18 mouse cellular contexts compared by ENCODE assay signal in the genomic region with DNA sequence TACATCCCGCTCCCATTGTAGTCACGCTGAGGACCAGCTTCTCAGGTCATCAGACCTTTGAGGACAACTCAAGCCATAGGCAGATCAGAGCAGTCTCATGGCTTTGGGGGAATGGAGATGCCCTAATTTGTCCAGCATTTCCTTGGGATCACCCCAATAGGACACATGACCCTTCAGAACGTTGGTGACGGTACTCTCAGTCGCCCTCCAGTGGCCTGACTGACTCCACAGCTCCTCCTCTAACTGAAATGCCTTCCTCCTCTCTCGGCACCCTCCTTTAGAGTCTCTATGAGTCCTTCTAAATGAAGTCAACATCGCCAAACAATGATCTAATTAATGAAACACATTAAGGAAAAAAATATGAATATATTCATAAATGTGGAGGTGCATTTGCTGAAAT. TPM values are rescaled to one million over a fixed set of nuclear protein-coding genes. Genes with fewer than 3 reads are reported as not detected.
A peak's percentile ranks its signal among the peaks of the same experiment; 100 is the strongest.
DNase-seq lines count a peak whose midpoint lies in the region; TF ChIP-seq lines count a peak whose summit lies in the region.
"Had no signal": no experiment of that assay in that cellular context is flagged by ENCODE, and none has a peak within 500 bp of the region (broad histone marks: within the 10 kb centered on the region; RNA-seq: fewer than 3 reads in every experiment).

No protein-coding gene starts in this region.

- H3K79me2 ChIP-seq in liver, adult 2 months (ENCODE audit: control insufficient read depth, insufficient read depth, low read length), result no peaks in the 10 kb centered on the region

- no peak overlapping the region for H3K9ac ChIP-seq in liver, adult 2 months (ENCODE audit: low read depth, low read length)
- H3K9ac ChIP-seq: embryonic facial prominence, embryonic 13.5 days; forebrain, embryonic 12.5 days; hindbrain, embryonic 13.5 days; midbrain, embryonic 15.5 days; neural tube, embryonic 12.5 days had no signal

- no peak for DNase-seq in cerebellum, adult 2 months
- DNase-seq in cerebellum, postnatal 36 days, result no peak
- no peak for DNase-seq in liver, adult 2 months (ENCODE audit: extremely low read depth, low read depth, low spot score)
- no peak for DNase-seq in liver
- DNase-seq in thymus, postnatal 4 days, result peak; percentile 60
- DNase-seq in thymus, postnatal 0 days (ENCODE audit: low spot score), result no peak
- no peak for DNase-seq in urinary bladder, postnatal 14 days (ENCODE audit: low spot score)
- no peak for DNase-seq in gastrocnemius, postnatal 10 days
- DNase-seq: gastrocnemius, postnatal 14 days; layer of hippocampus, adult 9-11 months; spleen, adult 18-20 months had no signal

- WGBS in cerebellum, adult 2 months, result 78% methylated on average over 7 of the region's 7 CpGs
- WGBS in liver, adult 2 months, result 71% methylated on average over 7 of the region's 7 CpGs

- TF ChIP-seq CTCF in cerebellum, adult 2 months (IDR thresholded peaks at IDR 0.05; ENCODE audit: borderline replicate concordance, insufficient read depth, low read depth, low read length), result peak; percentile 31; the same call in 1 of the 2 replicates
- peak; percentile 60 for TF ChIP-seq CTCF in liver, adult 2 months (IDR thresholded peaks at IDR 0.05; ENCODE audit: low read depth, low read length)

- no peak for TF ChIP-seq POLR2A in cerebellum, adult 2 months (IDR thresholded peaks at IDR 0.05; ENCODE audit: borderline replicate concordance, insufficient read depth, low read length)
- TF ChIP-seq POLR2A in liver, adult 2 months (IDR thresholded peaks at IDR 0.05; ENCODE audit: extremely low read depth, insufficient read depth, low read length), result no peak

- no peak overlapping the region for H3K27ac ChIP-seq in cerebellum, adult 2 months (ENCODE audit: insufficient read depth, low read length)
- no peak overlapping the region for H3K27ac ChIP-seq in liver, adult 2 months (replicated peaks; ENCODE audit: insufficient read depth, low read depth, low read length)
- H3K27ac ChIP-seq: embryonic facial prominence, embryonic 13.5 days; forebrain, embryonic 12.5 days; hindbrain, embryonic 13.5 days; limb, embryonic 10.5 days; macrophage; midbrain, embryonic 15.5 days; neural tube, embryonic 12.5 days had no signal

- H3K36me3 ChIP-seq in liver, adult 2 months (ENCODE audit: control insufficient read depth, insufficient read depth, low read length), result no peaks in the 10 kb centered on the region
- H3K36me3 ChIP-seq: embryonic facial prominence, embryonic 13.5 days; forebrain, embryonic 12.5 days; hindbrain, embryonic 13.5 days; limb, embryonic 10.5 days; midbrain, embryonic 15.5 days; neural tube, embryonic 12.5 days had no signal

- no peaks in the 10 kb centered on the region for H3K4me1 ChIP-seq in cerebellum, adult 2 months (ENCODE audit: control insufficient read depth, insufficient read depth, low read length)
- H3K4me1 ChIP-seq in liver, adult 2 months (ENCODE audit: control insufficient read depth, insufficient read depth, low read length), result no peaks in the 10 kb centered on the region
- H3K4me1 ChIP-seq: neural tube, embryonic 12.5 days had no signal

- no peaks in the 10 kb centered on the region for H3K27me3 ChIP-seq in cerebellum, adult 2 months (ENCODE audit: control insufficient read depth, insufficient read depth, low read length)
- no peaks in the 10 kb centered on the region for H3K27me3 ChIP-seq in liver, adult 2 months (ENCODE audit: control insufficient read depth, insufficient read depth, low read length)
- H3K27me3 ChIP-seq: embryonic facial prominence, embryonic 13.5 days; midbrain, embryonic 15.5 days; neural tube, embryonic 12.5 days had no signal

- H3K4me3 ChIP-seq in cerebellum, adult 2 months (replicated peaks; ENCODE audit: insufficient read depth, low read depth, low read length), result no peak overlapping the region
- no peak overlapping the region for H3K4me3 ChIP-seq in liver, adult 2 months (ENCODE audit: insufficient read depth, low read depth, low read length)
- H3K4me3 ChIP-seq: embryonic facial prominence, embryonic 13.5 days; forebrain, embryonic 12.5 days; hindbrain, embryonic 13.5 days; limb, embryonic 10.5 days; midbrain, embryonic 15.5 days; neural tube, embryonic 12.5 days had no signal

RNA-seq across cellular contexts. Expression of a gene that starts 5.9 kb away (rescaled TPM):
- polyA plus RNA-seq in cerebellum, adult 2 months (2012; rRNA removed), result 0.69 and 1.1 TPM in 2 replicates
- not detected in 2 replicates for total RNA-seq in liver, adult 2 months (2014; rRNA removed)
- not detected in 2 replicates for polyA plus RNA-seq in liver, adult 2 months (2012; rRNA removed)
- 4.2 and 4.9 TPM in 2 replicates for polyA plus RNA-seq in thymus, postnatal 0 days (2015; fragmentation: Nextera tagmentation; extraction: Ambion mirVana)
- not detected for total RNA-seq in gastrocnemius, postnatal 10 days (2021)
- total RNA-seq: gastrocnemius, postnatal 14 days had no signal
- polyA plus RNA-seq: hindbrain, embryonic 13.5 days; macrophage; neural tube, embryonic 12.5 days had no signal
